Mouse (Mus musculus): ENCODE data around the gene Orc6. TPM values are rescaled to one million over a fixed set of nuclear protein-coding genes. Genes with fewer than 3 reads are reported as not detected.

The Orc6 gene
- 2.4 and 3.1 TPM in 2 replicates for polyA plus RNA-seq (2012; rRNA removed; ENCODE audit: low replicate concordance)

GRCm38 (mm10) chr8:85299434-85300077 lies at the start of gene Orc6, which contains the start of gene Vps35:
Gene Orc6 (plus strand): TSS chr8:85299632.
Gene Vps35 (minus strand): TSS chr8:85299802.

Other genes with a start within 250 kb of the Orc6 start
- gene Fbxw9, start 239.6 kb upstream of the Orc6 start, polyA plus RNA-seq (2012; rRNA removed; ENCODE audit: low replicate concordance): 69.0 and 116 TPM in 2 replicates
- gene Gm5741, start 231.7 kb upstream of the Orc6 start, polyA plus RNA-seq (2012; rRNA removed; ENCODE audit: low replicate concordance): 1.2 TPM in 1 of 2 replicates, not detected in the other
- gene Dhps, start 227.9 kb upstream of the Orc6 start, polyA plus RNA-seq (2012; rRNA removed; ENCODE audit: low replicate concordance): 46.2 and 54.2 TPM in 2 replicates
- 74.0 and 95.6 TPM in 2 replicates for gene Wdr83os, start 218.9 kb upstream of the Orc6 start, polyA plus RNA-seq (2012; rRNA removed; ENCODE audit: low replicate concordance)
- 18.6 and 23.1 TPM in 2 replicates for gene Wdr83, start 218.3 kb upstream of the Orc6 start, polyA plus RNA-seq (2012; rRNA removed; ENCODE audit: low replicate concordance)
- gene Man2b1, start 216.4 kb upstream of the Orc6 start, polyA plus RNA-seq (2012; rRNA removed; ENCODE audit: low replicate concordance): 31.4 and 36.6 TPM in 2 replicates
- gene Zfp791, start 176.5 kb upstream of the Orc6 start, polyA plus RNA-seq (2012; rRNA removed; ENCODE audit: low replicate concordance): 0.13 and 0.21 TPM in 2 replicates
- not detected in 2 replicates for gene Cks1brt, start 147.7 kb upstream of the Orc6 start, polyA plus RNA-seq (2012; rRNA removed; ENCODE audit: low replicate concordance)
- gene Olfr371, start 73.6 kb upstream of the Orc6 start, polyA plus RNA-seq (2012; rRNA removed; ENCODE audit: low replicate concordance): not detected in 2 replicates
- 2.2 and 2.4 TPM in 2 replicates for gene Vps35, start 170 bp downstream of the Orc6 start, polyA plus RNA-seq (2012; rRNA removed; ENCODE audit: low replicate concordance)
- gene Mylk3, start 86.7 kb downstream of the Orc6 start, polyA plus RNA-seq (2012; rRNA removed; ENCODE audit: low replicate concordance): 0.04 TPM in 1 of 2 replicates, not detected in the other
- gene 4921524J17Rik, start 133.2 kb downstream of the Orc6 start, polyA plus RNA-seq (2012; rRNA removed; ENCODE audit: low replicate concordance): 0.74 and 1.0 TPM in 2 replicates
- gene Gpt2, start 192.9 kb downstream of the Orc6 start, polyA plus RNA-seq (2012; rRNA removed; ENCODE audit: low replicate concordance): 5.8 and 11.7 TPM in 2 replicates